Mouse (Mus musculus) stomach, embryonic 14.5 days (tissue): ENCODE measurements at regions not wholly inside any gene's neighbourhood (a gene's known extent, or its start where the extent isn't known, plus 50 kb on each side); places are given as distances from the start of the nearest gene placed in this dataset.

Experiments
- ATAC-seq: fragments of 200-750 bp; cut with Nextera tagmentation; 2 replicates; pipeline ENCODE4 v1.8.0; 2017; ENCODE audit warnings: low read depth, moderate TSS enrichment; ENCODE audit not compliant: insufficient number of reproducible peaks, insufficient read depth, low FRiP score
- H3K27ac ChIP-seq: fragments of 300-500 bp; sonication (generic); 2 replicates; pipeline ENCODE4 v1.5.1; 2014; ENCODE audit warnings: mild to moderate bottlenecking, low read length, moderate library complexity, mixed read lengths
- H3K27me3 ChIP-seq: fragments of 300-500 bp; sonication (generic); 2 replicates; pipeline ENCODE4 v1.6.1; 2014; ENCODE audit warnings: low read length, control low read depth, mixed read lengths; ENCODE audit not compliant: control insufficient read depth, insufficient read depth
- H3K36me3 ChIP-seq: fragments of 300-500 bp; sonication (generic); 2 replicates; pipeline ENCODE4 v1.6.1; 2014; ENCODE audit warnings: mild to moderate bottlenecking, control low read depth, low read length, moderate library complexity, mixed read lengths; ENCODE audit not compliant: control insufficient read depth, insufficient read depth
- H3K4me1 ChIP-seq: fragments of 300-500 bp; sonication (generic); 2 replicates; pipeline ENCODE4 v1.6.1; 2014; ENCODE audit warnings: low read length, control low read depth, mixed read lengths; ENCODE audit not compliant: control insufficient read depth, insufficient read depth
- H3K4me2 ChIP-seq: fragments of 300-500 bp; sonication (generic); replicated peaks from 2 replicates; pipeline ENCODE4 v1.6.1; 2014; ENCODE audit warnings: low read depth, low read length, control low read depth
- H3K4me3 ChIP-seq: fragments of 300-500 bp; sonication (generic); 2 replicates; pipeline ENCODE4 v1.5.1; 2014; ENCODE audit warnings: low read depth, low read length, control low read depth
- H3K9ac ChIP-seq: fragments of 300-500 bp; sonication (generic); replicated peaks from 2 replicates; pipeline ENCODE4 v1.6.1; 2014; ENCODE audit warnings: low read depth, mild to moderate bottlenecking, control low read depth, low read length, moderate library complexity, mixed read lengths
- H3K9me3 ChIP-seq: fragments of 300-500 bp; sonication (generic); 2 replicates; pipeline ENCODE4 v1.6.1; 2016; ENCODE audit warnings: low read depth, low read length, control low read depth; ENCODE audit not compliant: control insufficient read depth
- WGBS: fragments of 180-500 bp; shearing (Covaris S2); extraction: QIAGEN DNeasy Blood & Tissue Kit; methylation state at CpG from one replicate; pipeline ENCODE4 v1.1.7; 2014; 5-methylcytosine and 5-hydroxymethylcytosine counted together

GRCm38 (mm10) chr2:45236168-45236700 lies 119.0 kb upstream of the Zeb2 start:
- Histone ChIP-seq H3K36me3 (no peaks in the 10 kb centered on the region), H3K9ac (no peak overlapping the region), H3K4me3 (no peak overlapping the region), H3K27ac (no peak overlapping the region), H3K9me3 (no peaks in the 10 kb centered on the region), H3K27me3 (no peaks in the 10 kb centered on the region), H3K4me2 (no peak overlapping the region), H3K4me1 (no peaks in the 10 kb centered on the region)
- ATAC-seq: no peak
- 88% methylated on average over 13 of the region's 13 CpGs for WGBS

- ATAC-seq: no peak
Observed at GRCm38 (mm10) chr2:45234148-45234547, 117.0 kb upstream of the Zeb2 start.

GRCm38 (mm10) chr2:45230351-45231209 lies 113.4 kb upstream of the Zeb2 start:
- Histone ChIP-seq H3K9ac (no peak overlapping the region), H3K4me1 (no peaks in the 10 kb centered on the region), H3K4me3 (no peak overlapping the region), H3K4me2 (no peak overlapping the region), H3K36me3 (no peaks in the 10 kb centered on the region), H3K27me3 (no peaks in the 10 kb centered on the region), H3K9me3 (no peaks in the 10 kb centered on the region), H3K27ac (no peak overlapping the region)
- 83% methylated on average over 11 of the region's 11 CpGs for WGBS
- ATAC-seq: no peak

More at GRCm38 (mm10) chr2:45234148-45234547, 117.0 kb upstream of the Zeb2 start:
- no peak overlapping the region for H3K4me2 ChIP-seq
- no peak overlapping the region for H3K4me3 ChIP-seq
- no peaks in the 10 kb centered on the region for H3K9me3 ChIP-seq
- no peaks in the 10 kb centered on the region for H3K27me3 ChIP-seq
- H3K4me1 ChIP-seq: no peaks in the 10 kb centered on the region
- 76% methylated on average over 1 of the region's 1 CpGs for WGBS
- H3K9ac ChIP-seq: no peak overlapping the region
- no peaks in the 10 kb centered on the region for H3K36me3 ChIP-seq
- H3K27ac ChIP-seq: no peak overlapping the region

GRCm38 (mm10) chr2:45229501-45229900 lies 112.3 kb upstream of the Zeb2 start:
- Histone ChIP-seq H3K4me1 (no peaks in the 10 kb centered on the region), H3K27ac (no peak overlapping the region), H3K9me3 (no peaks in the 10 kb centered on the region), H3K4me2 (no peak overlapping the region), H3K36me3 (no peaks in the 10 kb centered on the region), H3K27me3 (no peaks in the 10 kb centered on the region), H3K4me3 (no peak overlapping the region), H3K9ac (no peak overlapping the region)
- WGBS: 70% methylated on average over 6 of the region's 6 CpGs
- no peak for ATAC-seq

GRCm38 (mm10) chr2:45227276-45227944 lies 110.2 kb upstream of the Zeb2 start:
- WGBS: 38% methylated on average over 14 of the region's 14 CpGs
- no peak for ATAC-seq
- Histone ChIP-seq H3K4me3 (no peak overlapping the region), H3K9ac (no peak overlapping the region), H3K36me3 (no peaks in the 10 kb centered on the region), H3K27me3 (no peaks in the 10 kb centered on the region), H3K9me3 (no peaks in the 10 kb centered on the region), H3K4me2 (no peak overlapping the region), H3K4me1 (no peaks in the 10 kb centered on the region), H3K27ac (no peak overlapping the region)

- WGBS: 68% methylated on average over 4 of the region's 4 CpGs
- no peak for ATAC-seq
- Histone ChIP-seq H3K27me3 (no peaks in the 10 kb centered on the region), H3K4me1 (no peaks in the 10 kb centered on the region), H3K4me2 (no peak overlapping the region), H3K9me3 (no peaks in the 10 kb centered on the region), H3K36me3 (no peaks in the 10 kb centered on the region), H3K9ac (no peak overlapping the region), H3K4me3 (no peak overlapping the region), H3K27ac (no peak overlapping the region)
Observed at GRCm38 (mm10) chr2:45226045-45226370, 108.8 kb upstream of the Zeb2 start.

- no peak for ATAC-seq
- WGBS: 42% methylated on average over 9 of the region's 9 CpGs
- Histone ChIP-seq H3K36me3 (no peaks in the 10 kb centered on the region), H3K9ac (no peak overlapping the region), H3K9me3 (no peaks in the 10 kb centered on the region), H3K4me3 (no peak overlapping the region), H3K27ac (no peak overlapping the region), H3K4me1 (no peaks in the 10 kb centered on the region), H3K27me3 (no peaks in the 10 kb centered on the region), H3K4me2 (no peak overlapping the region)
Observed at GRCm38 (mm10) chr2:45225364-45226044, 108.3 kb upstream of the Zeb2 start.

GRCm38 (mm10) chr2:45222213-45222612 lies 105.0 kb upstream of the Zeb2 start:
- Histone ChIP-seq H3K36me3 (no peaks in the 10 kb centered on the region), H3K27me3 (no peaks in the 10 kb centered on the region), H3K27ac (no peak overlapping the region), H3K4me1 (no peaks in the 10 kb centered on the region), H3K9me3 (no peaks in the 10 kb centered on the region), H3K9ac (no peak overlapping the region), H3K4me2 (no peak overlapping the region), H3K4me3 (no peak overlapping the region)
- WGBS: 78% methylated on average over 13 of the region's 13 CpGs
- no peak for ATAC-seq
